Mouse (Mus musculus) erythroblast, embryonic 14.5 days (primary cell): ENCODE results near the gene Ttll10. TPM values are rescaled to one million over a fixed set of nuclear protein-coding genes. Genes with fewer than 3 reads are reported as not detected.

Experiments
- H3K27me3 ChIP-seq: 2 replicates; pipeline ENCODE4 v1.6.1; 2012; ENCODE audit warnings: inconsistent platforms; ENCODE audit not compliant: control insufficient read depth
- H3K36me3 ChIP-seq: 2 replicates; pipeline ENCODE4 v1.6.1; 2012; ENCODE audit warnings: mild to moderate bottlenecking, inconsistent platforms; ENCODE audit not compliant: control insufficient read depth
- H3K4me1 ChIP-seq: 2 replicates; pipeline ENCODE4 v1.6.1; 2012; ENCODE audit warnings: inconsistent platforms; ENCODE audit not compliant: control insufficient read depth
- H3K4me3 ChIP-seq: replicated peaks from 2 replicates; pipeline ENCODE3; 2012; ENCODE audit warnings: moderate library complexity, mild to moderate bottlenecking, inconsistent platforms
- H3K9me3 ChIP-seq: 2 replicates; pipeline ENCODE4 v1.6.1; 2012; ENCODE audit warnings: low read length, inconsistent platforms, mixed read lengths; ENCODE audit not compliant: control insufficient read depth
- GATA1 ChIP-seq: IDR thresholded peaks from 2 replicates; pipeline ENCODE4 v1.6.1; 2012; ENCODE audit warnings: low read length, inconsistent platforms, mixed read lengths
- TAL1 ChIP-seq: IDR thresholded peaks from 3 replicates; pipeline ENCODE4 v1.6.1; 2012; ENCODE audit warnings: low read length, inconsistent platforms, mixed read lengths
- polyA plus RNA-seq: library from polyadenylated mRNA; stranded (reverse); fragments of >175 nt; gene quantifications from 2 replicates; pipeline ENCODE4 v1.2.3, GENCODE M21; 2012

Ttll10 gene
- polyA plus RNA-seq, 1 experiment = not detected

- TF ChIP-seq GATA1 = no peak
- no peak for TF ChIP-seq TAL1
These were observed 4.6 kb downstream of the Ttll10 start for GRCm38 (mm10) chr4:156054606-156055005.

GRCm38 (mm10) chr4:156054130-156054529 is 5.1 kb downstream of the Ttll10 start:
- Histone ChIP-seq H3K27me3 (no peaks in the 10 kb centered on the region), H3K9me3 (no peaks in the 10 kb centered on the region), H3K36me3 (no peaks in the 10 kb centered on the region), H3K4me3 (no peak overlapping the region), H3K4me1 (no peaks in the 10 kb centered on the region)
- no peak for TF ChIP-seq TAL1
- no peak for TF ChIP-seq GATA1

More at GRCm38 (mm10) chr4:156054606-156055005, 4.6 kb downstream of the Ttll10 start:
- H3K9me3 ChIP-seq = no peaks in the 10 kb centered on the region
- H3K4me1 ChIP-seq = no peaks in the 10 kb centered on the region
- H3K36me3 ChIP-seq = no peaks in the 10 kb centered on the region
- no peak overlapping the region for H3K4me3 ChIP-seq
- H3K27me3 ChIP-seq = no peaks in the 10 kb centered on the region

GRCm38 (mm10) chr4:156053113-156053512 is 6.1 kb downstream of the Ttll10 start:
- Histone ChIP-seq H3K9me3 (no peaks in the 10 kb centered on the region), H3K4me3 (no peak overlapping the region), H3K27me3 (no peaks in the 10 kb centered on the region), H3K36me3 (no peaks in the 10 kb centered on the region), H3K4me1 (no peaks in the 10 kb centered on the region)
- TF ChIP-seq GATA1 (no peak), TAL1 (no peak)

GRCm38 (mm10) chr4:156050391-156050980 is 8.7 kb downstream of the Ttll10 start:
- no peak for TF ChIP-seq TAL1
- TF ChIP-seq GATA1 = no peak
- Histone ChIP-seq H3K27me3 (no peaks in the 10 kb centered on the region), H3K4me3 (no peak overlapping the region)

GRCm38 (mm10) chr4:156049779-156050178 is 9.4 kb downstream of the Ttll10 start:
- no peak overlapping the region for H3K4me3 ChIP-seq
- no peaks in the 10 kb centered on the region for H3K27me3 ChIP-seq
- no peaks in the 10 kb centered on the region for H3K36me3 ChIP-seq
- TF ChIP-seq TAL1 (no peak), GATA1 (no peak)
- no peaks in the 10 kb centered on the region for H3K4me1 ChIP-seq
- no peaks in the 10 kb centered on the region for H3K9me3 ChIP-seq

More at GRCm38 (mm10) chr4:156050391-156050980, 8.7 kb downstream of the Ttll10 start:
- no peaks in the 10 kb centered on the region for H3K4me1 ChIP-seq
- H3K9me3 ChIP-seq = no peaks in the 10 kb centered on the region
- H3K36me3 ChIP-seq = no peaks in the 10 kb centered on the region

- TF ChIP-seq GATA1 = no peak
- no peak for TF ChIP-seq TAL1
- Histone ChIP-seq H3K9me3 (no peaks in the 10 kb centered on the region), H3K27me3 (no peaks in the 10 kb centered on the region), H3K4me1 (no peaks in the 10 kb centered on the region), H3K36me3 (no peaks in the 10 kb centered on the region; the same call in 1 of the 2 replicates), H3K4me3 (no peak overlapping the region)
These were observed 14.5 kb downstream of the Ttll10 start for GRCm38 (mm10) chr4:156044754-156045153.

GRCm38 (mm10) chr4:156034901-156035300 is 24.3 kb downstream of the Ttll10 start:
- Histone ChIP-seq H3K27me3 (peaks cover 26% of the 10 kb centered on the region), H3K4me1 (no peaks in the 10 kb centered on the region), H3K9me3 (no peaks in the 10 kb centered on the region), H3K36me3 (no peaks in the 10 kb centered on the region), H3K4me3 (no peak overlapping the region)
- no peak for TF ChIP-seq GATA1
- no peak for TF ChIP-seq TAL1

- Histone ChIP-seq H3K9me3 (no peaks in the 10 kb centered on the region), H3K4me1 (no peaks in the 10 kb centered on the region), H3K36me3 (no peaks in the 10 kb centered on the region), H3K4me3 (no peak overlapping the region), H3K27me3 (peaks cover 26% of the 10 kb centered on the region)
- TF ChIP-seq TAL1 = no peak
- no peak for TF ChIP-seq GATA1
These were observed 24.9 kb downstream of the Ttll10 start for GRCm38 (mm10) chr4:156034301-156034700.

- Histone ChIP-seq H3K4me3 (no peak overlapping the region), H3K36me3 (no peaks in the 10 kb centered on the region), H3K4me1 (no peaks in the 10 kb centered on the region), H3K27me3 (peaks cover 26% of the 10 kb centered on the region), H3K9me3 (no peaks in the 10 kb centered on the region)
- TF ChIP-seq TAL1 = no peak
- no peak for TF ChIP-seq GATA1
These were observed 25.6 kb downstream of the Ttll10 start for GRCm38 (mm10) chr4:156033476-156034119.
